Mouse (Mus musculus): ENCODE results near the gene Ndufs5.
A peak's percentile ranks its signal among the peaks of the same experiment; 100 is the strongest.

Gene Ndufs5

GRCm38 (mm10) chr4:123717574-123718433 is at the start of gene Ndufs5:
Gene Ndufs5 (minus strand): TSS chr4:123718202.
- DNase-seq (ENCODE audit: low read depth, low spot score) = peak; percentile 97

GRCm38 (mm10) chr4:123765071-123765470 is 47.1 kb upstream of the Ndufs5 start:
- no peak for DNase-seq (ENCODE audit: low read depth, low spot score)

GRCm38 (mm10) chr4:123758306-123758705 is 40.3 kb upstream of the Ndufs5 start:
- DNase-seq (ENCODE audit: low read depth, low spot score) = peak; percentile 33

DNA sequence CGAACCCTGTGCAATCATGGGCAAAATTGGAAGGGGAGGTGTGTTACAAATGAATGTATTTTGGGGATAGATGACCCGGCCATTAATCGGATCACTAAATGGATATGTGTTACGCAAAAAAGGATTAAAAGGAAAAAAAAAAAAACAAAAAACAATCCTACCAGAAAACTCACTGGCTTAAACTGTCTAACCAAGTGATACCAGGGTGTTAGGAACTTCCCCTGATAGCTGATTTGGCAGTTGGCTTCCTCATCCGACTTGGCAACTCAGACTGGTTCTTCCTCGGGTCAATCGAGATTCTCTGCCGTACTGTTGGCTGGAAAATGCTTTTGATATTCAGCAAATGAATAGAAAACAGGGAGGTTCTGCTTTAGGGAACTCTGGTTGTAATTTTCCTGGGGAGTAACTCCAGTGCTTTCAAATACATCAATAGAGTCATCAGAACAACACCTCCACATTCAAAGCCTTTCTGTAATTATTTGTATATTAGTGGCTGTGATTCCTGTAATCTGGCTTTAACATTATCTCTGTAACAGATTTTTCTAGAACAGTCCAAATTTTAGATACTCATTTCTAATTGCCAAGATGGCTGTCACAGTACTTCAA is 32.8 kb upstream of the Ndufs5 start:
- peak; percentile 68 for DNase-seq (ENCODE audit: low read depth, low spot score)

GRCm38 (mm10) chr4:123750152-123750651 is 32.2 kb upstream of the Ndufs5 start, which contains the start of gene Akirin1:
Gene Akirin1 (minus strand): TSS chr4:123750345.
- DNase-seq (ENCODE audit: low read depth, low spot score) = peak; percentile 90

DNA sequence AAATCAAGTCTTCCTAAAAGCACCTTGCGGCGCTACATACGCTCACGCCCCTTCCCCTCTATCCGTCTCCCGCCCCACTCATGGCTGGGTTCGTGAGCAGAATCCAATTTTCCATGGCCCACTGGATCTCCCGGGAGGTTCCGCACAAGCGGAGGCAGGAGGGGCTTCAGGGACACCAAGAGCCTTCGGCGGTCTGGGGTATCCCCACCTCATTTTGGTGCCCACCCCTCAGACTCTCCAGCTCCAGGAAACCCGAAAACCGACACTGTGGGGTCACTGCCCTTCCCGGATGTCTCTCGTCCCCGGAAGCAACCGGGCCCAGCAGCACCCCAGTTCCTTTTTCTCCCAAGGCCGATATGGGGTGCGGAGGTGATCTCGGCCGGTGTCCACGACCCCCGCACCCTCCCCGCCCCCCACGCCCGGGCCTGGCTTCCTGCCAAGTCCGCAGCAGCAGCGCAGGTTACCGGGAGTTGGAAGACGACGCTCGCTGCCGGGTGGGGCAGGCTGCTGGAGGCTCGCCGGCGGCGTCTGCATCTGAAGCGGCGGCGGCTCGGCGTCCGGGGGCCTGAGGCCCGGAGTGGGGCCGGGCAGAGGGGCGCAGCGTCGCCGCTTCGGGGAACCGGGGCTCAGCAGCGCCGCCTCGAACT is 31.6 kb upstream of the Ndufs5 start:
- DNase-seq (ENCODE audit: low read depth, low spot score) = no peak

GRCm38 (mm10) chr4:123748726-123749415 is 30.9 kb upstream of the Ndufs5 start:
- DNase-seq (ENCODE audit: low read depth, low spot score) = peak; percentile 27

- DNase-seq (ENCODE audit: low read depth, low spot score) = no peak
Observed at GRCm38 (mm10) chr4:123745221-123745775, 27.3 kb upstream of the Ndufs5 start.

DNA sequence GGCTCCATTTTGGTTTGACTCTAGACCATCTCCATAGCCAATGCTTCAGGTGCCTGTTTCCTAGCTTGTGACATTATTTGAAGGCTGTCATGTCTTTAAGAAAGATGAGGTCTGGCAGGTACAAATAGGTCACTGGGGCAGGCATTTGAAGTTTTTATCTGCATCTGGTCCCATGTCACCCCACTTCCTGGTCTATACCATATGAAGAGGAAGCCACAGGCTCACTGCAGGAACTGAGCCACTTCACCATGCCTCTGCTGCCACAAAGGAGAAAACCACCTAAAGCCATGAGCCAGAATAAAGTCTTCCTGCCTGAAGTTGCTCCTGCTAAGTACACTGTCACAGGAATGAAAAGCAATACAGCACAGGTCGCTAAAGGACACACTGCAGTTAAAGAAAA is 24.9 kb upstream of the Ndufs5 start:
- no peak for DNase-seq (ENCODE audit: low read depth, low spot score)

DNA sequence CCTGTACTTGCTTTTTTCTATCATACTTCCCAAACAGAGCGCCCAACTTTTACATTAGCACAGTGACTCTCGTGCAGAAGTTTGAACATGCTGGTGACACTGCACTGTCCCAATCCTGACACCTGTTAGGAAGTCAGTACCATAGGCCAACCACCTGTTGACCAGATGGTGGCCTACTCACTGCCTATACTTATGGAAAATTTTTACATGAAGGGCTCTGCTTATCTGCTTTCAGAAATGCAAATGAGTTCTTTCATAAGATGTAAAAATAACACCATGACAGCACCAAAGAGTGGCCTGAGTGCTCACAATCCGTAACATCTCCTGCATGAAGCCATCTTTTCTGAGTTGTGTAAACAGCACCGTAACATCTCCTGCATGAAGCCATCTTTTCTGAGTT is 20.7 kb upstream of the Ndufs5 start:
- DNase-seq (ENCODE audit: low read depth, low spot score) = no peak

DNA sequence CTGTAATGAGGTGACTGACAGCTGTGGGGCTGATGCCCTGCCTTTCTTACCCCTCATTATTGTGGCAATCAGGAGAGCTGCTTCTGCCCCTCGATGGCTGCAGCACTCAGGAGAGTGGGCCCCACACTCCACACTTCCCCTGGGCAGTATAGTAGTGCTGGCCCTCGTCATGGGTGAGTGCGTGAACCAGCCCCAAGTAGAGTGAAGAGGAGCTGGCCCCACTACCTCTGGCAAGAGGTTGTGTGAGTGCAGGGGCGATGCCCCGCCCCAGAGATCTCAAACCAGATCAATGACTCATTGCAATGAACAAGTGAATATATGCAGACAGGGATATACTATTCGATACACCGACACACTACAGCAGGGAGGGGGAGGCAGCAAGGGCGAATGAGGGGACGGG is 15.5 kb upstream of the Ndufs5 start:
- no peak for DNase-seq (ENCODE audit: low read depth, low spot score)

GRCm38 (mm10) chr4:123732921-123733320 is 14.9 kb upstream of the Ndufs5 start:
- no peak for DNase-seq (ENCODE audit: low read depth, low spot score)

- no peak for DNase-seq (ENCODE audit: low read depth, low spot score)
Observed at GRCm38 (mm10) chr4:123732163-123732910, 14.3 kb upstream of the Ndufs5 start.

DNA sequence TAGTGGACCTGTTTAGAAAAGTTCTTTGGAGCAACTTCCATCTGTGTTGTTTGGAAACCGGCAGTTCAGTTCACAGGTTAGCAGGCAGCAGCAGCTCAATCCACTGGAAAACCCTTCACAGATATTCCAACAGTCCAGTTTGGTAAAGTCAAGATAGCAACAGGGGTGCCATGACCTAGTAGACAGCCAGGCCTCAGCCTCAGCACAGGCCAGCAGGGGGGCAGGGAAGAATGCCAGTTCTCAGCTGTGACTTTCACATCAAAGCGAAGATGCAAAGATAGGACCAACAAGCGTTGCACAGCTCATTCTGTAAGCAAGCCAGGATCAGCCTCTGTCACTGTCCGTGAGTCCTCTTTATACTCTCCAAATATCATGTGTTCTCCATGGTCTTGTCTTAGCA is 3.8 kb upstream of the Ndufs5 start:
- DNase-seq (ENCODE audit: low read depth, low spot score) = no peak

- DNase-seq (ENCODE audit: low read depth, low spot score) = no peak
Observed at GRCm38 (mm10) chr4:123718434-123718780, 405 bp upstream of the Ndufs5 start.

- DNase-seq (ENCODE audit: low read depth, low spot score) = no peak
Observed at GRCm38 (mm10) chr4:123712431-123712830, 5.6 kb downstream of the Ndufs5 start.

DNA sequence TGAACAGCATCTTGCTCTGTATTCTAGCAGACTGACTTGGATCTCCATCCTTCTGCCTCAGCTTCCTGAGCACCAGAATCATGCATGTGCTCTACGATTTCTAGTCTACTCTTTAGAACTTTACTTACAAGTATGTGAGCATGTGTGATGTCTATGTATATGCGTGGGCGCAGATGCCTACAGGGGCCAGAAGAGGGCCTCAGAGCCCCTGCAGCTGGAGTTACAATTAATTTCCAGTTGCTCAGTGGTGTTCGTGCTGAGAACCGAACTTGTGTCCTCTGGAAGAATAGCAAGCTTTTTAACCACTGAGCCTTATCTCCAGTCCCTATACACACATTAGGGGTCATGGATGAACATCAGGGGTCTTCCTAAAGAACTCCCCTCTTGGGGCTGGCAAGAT is 10.7 kb downstream of the Ndufs5 start:
- no peak for DNase-seq (ENCODE audit: low read depth, low spot score)

GRCm38 (mm10) chr4:123705340-123705739 is 12.7 kb downstream of the Ndufs5 start:
- DNase-seq (ENCODE audit: low read depth, low spot score) = peak; percentile 62

GRCm38 (mm10) chr4:123693384-123693783 is 24.6 kb downstream of the Ndufs5 start:
- DNase-seq (ENCODE audit: low read depth, low spot score) = no peak

GRCm38 (mm10) chr4:123692071-123692470 is 25.9 kb downstream of the Ndufs5 start:
- DNase-seq (ENCODE audit: low read depth, low spot score) = no peak

- DNase-seq (ENCODE audit: low read depth, low spot score) = no peak
Observed at GRCm38 (mm10) chr4:123690311-123690710, 27.7 kb downstream of the Ndufs5 start.

Measured in 3T3-L1 (cell line).